Mouse (Mus musculus): ENCODE measurements around the gene Slc6a19. TPM values are rescaled to one million over a fixed set of nuclear protein-coding genes. Genes with fewer than 3 reads are reported as not detected.
"Not testable (repeated sequence)": the region's sequence is repeated elsewhere in the genome, so short reads cannot be mapped to it uniquely, and the experiment has no call there.

Slc6a19 gene
- polyA plus RNA-seq, 1 experiment from 2014 or later = not detected

DNA sequence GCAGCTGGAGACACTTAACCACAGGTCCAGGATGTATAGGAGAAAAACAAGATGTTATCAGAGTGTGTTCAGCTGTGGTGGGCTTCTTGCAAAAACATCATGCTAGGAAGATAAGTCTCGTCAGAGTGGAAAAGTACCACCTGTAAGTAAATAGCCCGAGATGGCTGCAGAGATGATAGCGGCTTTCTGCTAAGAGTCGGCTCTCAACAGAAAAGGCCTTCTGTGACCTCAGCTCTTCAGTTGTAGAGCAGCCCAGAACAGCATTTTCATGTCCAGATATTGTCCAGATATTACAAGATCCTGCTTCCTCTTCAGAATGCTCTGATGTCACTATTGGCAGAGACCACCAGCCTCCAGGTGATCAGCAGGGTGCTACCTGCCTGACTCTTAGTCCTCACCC is 1.2 kb downstream of the Slc6a19 start:
- H3K27me3 ChIP-seq (ENCODE audit: control insufficient read depth, insufficient read depth, low read length); H3K4me1 ChIP-seq (replicated peaks; ENCODE audit: control insufficient read depth, insufficient read depth, low read length); H3K4me2 ChIP-seq (replicated peaks; ENCODE audit: low read depth, low read length); H3K27ac ChIP-seq (ENCODE audit: low read depth, low read length); H3K36me3 ChIP-seq (ENCODE audit: control insufficient read depth, insufficient read depth, low read length); H3K9ac ChIP-seq (ENCODE audit: low read depth, low read length); H3K9me3 ChIP-seq (ENCODE audit: control insufficient read depth, low read length); ATAC-seq (ENCODE audit: low FRiP score); H3K4me3 ChIP-seq (ENCODE audit: low read depth, low read length); DNase-seq (ENCODE audit: low spot score): not testable (repeated sequence)
- 84% methylated on average over 4 of the region's 4 CpGs for WGBS

DNA sequence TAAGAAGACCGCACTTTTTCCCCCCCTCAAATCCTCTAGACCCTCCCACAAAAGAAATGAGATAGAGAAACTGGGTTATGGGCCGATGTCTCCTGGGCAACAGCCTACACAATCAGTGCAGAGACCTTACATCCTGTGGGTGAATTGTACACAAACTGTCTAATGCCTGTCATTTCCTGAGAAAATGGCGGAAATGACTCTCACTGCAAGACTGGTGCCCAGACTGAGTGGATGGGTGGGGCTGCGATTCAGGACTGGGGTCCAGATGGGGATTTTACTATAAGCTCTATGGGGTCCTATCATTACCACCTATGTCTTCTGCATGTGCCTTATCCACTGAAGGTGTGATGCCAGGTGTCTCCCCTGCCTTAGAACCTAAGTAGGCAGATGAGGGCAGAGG is 1.9 kb downstream of the Slc6a19 start:
- Histone ChIP-seq H3K27ac (ENCODE audit: low read depth, low read length) (no peak overlapping the region), H3K9ac (ENCODE audit: low read depth, low read length) (no peak overlapping the region), H3K36me3 (ENCODE audit: control insufficient read depth, insufficient read depth, low read length) (no peaks in the 10 kb centered on the region), H3K4me2 (replicated peaks; ENCODE audit: low read depth, low read length) (no peak overlapping the region), H3K4me1 (replicated peaks; ENCODE audit: control insufficient read depth, insufficient read depth, low read length) (no peaks in the 10 kb centered on the region), H3K27me3 (ENCODE audit: control insufficient read depth, insufficient read depth, low read length) (no peaks in the 10 kb centered on the region), H3K9me3 (ENCODE audit: control insufficient read depth, low read length) (no peaks in the 10 kb centered on the region), H3K4me3 (ENCODE audit: low read depth, low read length) (no peak overlapping the region)
- no peak for ATAC-seq (ENCODE audit: low FRiP score)
- WGBS = 92% methylated on average over 4 of the region's 4 CpGs
- no peak for DNase-seq (ENCODE audit: low spot score)

DNA sequence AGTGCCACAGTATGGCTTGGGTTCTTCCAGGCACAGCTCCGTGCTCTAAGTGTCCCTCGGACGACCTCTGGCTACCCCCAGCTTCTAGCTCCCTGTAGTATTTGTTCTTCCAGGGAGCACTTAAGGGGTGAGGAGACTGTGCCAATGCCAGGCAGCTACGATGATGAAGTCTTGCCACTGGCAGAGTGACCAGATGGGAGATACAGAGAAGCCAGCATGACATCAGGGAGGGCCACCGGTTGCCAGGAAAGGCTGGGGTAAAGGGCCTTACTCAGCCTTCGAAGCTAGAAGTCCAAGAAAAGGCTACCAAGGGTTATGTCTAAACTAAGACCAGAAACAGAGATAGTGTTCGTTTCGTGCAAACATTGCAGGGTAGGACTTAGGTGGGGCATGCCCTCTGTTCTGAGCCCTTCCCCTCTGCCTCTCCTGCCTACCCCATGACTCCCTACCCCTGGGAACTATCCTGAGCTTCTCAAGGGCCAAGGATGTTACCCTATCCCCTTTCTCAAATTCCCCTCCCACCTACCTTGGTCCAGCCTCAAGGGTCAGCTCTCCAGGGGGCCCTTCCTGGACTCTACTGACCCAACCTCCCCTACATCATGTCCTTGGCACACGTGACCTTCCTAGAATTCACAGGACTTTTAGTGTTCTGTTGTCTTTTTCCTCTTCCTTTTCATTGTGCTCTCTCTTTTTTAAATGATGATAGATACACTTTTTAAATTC is 3.3 kb downstream of the Slc6a19 start:
- 86% methylated on average over 9 of the region's 9 CpGs for WGBS

DNA sequence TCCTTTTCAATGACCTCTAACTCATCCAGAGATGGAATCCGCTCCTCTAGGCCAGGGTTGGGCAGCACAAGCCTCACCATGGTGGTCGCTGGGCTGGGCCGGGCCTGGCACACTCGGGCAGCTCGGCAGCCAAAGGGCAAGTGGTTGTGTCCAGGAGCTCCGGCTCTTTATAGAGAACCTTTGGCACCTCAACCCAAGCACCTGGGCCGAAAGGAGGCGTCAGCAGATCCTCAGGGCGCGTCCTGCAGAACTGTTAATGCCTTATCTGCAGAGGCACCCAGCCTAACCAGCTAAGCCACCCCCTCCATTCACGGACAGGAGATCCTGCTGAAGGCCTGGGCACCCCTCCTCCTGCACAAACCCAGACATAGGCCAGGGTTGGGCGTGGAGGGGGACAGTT is 4.1 kb downstream of the Slc6a19 start:
- Histone ChIP-seq H3K9ac (ENCODE audit: low read depth, low read length) (no peak overlapping the region), H3K4me3 (ENCODE audit: low read depth, low read length) (no peak overlapping the region), H3K4me2 (replicated peaks; ENCODE audit: low read depth, low read length) (no peak overlapping the region), H3K9me3 (ENCODE audit: control insufficient read depth, low read length) (no peaks in the 10 kb centered on the region), H3K27me3 (ENCODE audit: control insufficient read depth, insufficient read depth, low read length) (no peaks in the 10 kb centered on the region), H3K27ac (ENCODE audit: low read depth, low read length) (no peak overlapping the region), H3K4me1 (replicated peaks; ENCODE audit: control insufficient read depth, insufficient read depth, low read length) (no peaks in the 10 kb centered on the region), H3K36me3 (ENCODE audit: control insufficient read depth, insufficient read depth, low read length) (no peaks in the 10 kb centered on the region)
- 91% methylated on average over 12 of the region's 12 CpGs for WGBS
- no peak for DNase-seq (ENCODE audit: low spot score)
- ATAC-seq (ENCODE audit: low FRiP score) = no peak

More for the DNA sequence above, 3.3 kb downstream of the Slc6a19 start:
- Histone ChIP-seq H3K27ac (ENCODE audit: low read depth, low read length) (no peak overlapping the region), H3K9ac (ENCODE audit: low read depth, low read length) (no peak overlapping the region), H3K4me2 (replicated peaks; ENCODE audit: low read depth, low read length) (no peak overlapping the region), H3K4me3 (ENCODE audit: low read depth, low read length) (no peak overlapping the region), H3K36me3 (ENCODE audit: control insufficient read depth, insufficient read depth, low read length) (no peaks in the 10 kb centered on the region), H3K9me3 (ENCODE audit: control insufficient read depth, low read length) (no peaks in the 10 kb centered on the region), H3K27me3 (ENCODE audit: control insufficient read depth, insufficient read depth, low read length) (no peaks in the 10 kb centered on the region), H3K4me1 (replicated peaks; ENCODE audit: control insufficient read depth, insufficient read depth, low read length) (no peaks in the 10 kb centered on the region)
- no peak for DNase-seq (ENCODE audit: low spot score)
- no peak for ATAC-seq (ENCODE audit: low FRiP score)

DNA sequence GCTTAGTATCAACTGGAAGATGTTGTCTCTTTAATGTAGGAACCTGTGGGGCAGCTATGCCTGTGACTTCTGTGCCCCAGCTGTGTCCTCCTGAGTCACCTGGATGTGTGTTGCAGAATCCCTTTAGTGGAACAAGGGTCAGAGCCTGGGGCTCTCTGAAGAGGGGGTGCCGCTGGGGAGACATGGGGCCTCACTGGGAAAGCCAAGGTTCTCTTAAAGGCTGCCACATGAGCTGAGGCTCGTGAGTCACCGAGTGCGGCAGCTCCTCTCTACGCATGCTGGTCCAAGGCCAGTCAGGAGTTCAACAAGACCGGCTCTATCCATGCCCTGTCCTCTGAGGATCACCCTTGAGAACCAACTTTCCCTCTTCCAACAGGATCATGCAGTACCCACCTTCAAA is 5.0 kb downstream of the Slc6a19 start:
- Histone ChIP-seq H3K36me3 (ENCODE audit: control insufficient read depth, insufficient read depth, low read length) (no peaks in the 10 kb centered on the region), H3K27ac (ENCODE audit: low read depth, low read length) (no peak overlapping the region), H3K27me3 (ENCODE audit: control insufficient read depth, insufficient read depth, low read length) (no peaks in the 10 kb centered on the region), H3K4me3 (ENCODE audit: low read depth, low read length) (no peak overlapping the region), H3K4me1 (replicated peaks; ENCODE audit: control insufficient read depth, insufficient read depth, low read length) (no peaks in the 10 kb centered on the region), H3K4me2 (replicated peaks; ENCODE audit: low read depth, low read length) (no peak overlapping the region), H3K9ac (ENCODE audit: low read depth, low read length) (no peak overlapping the region), H3K9me3 (ENCODE audit: control insufficient read depth, low read length) (no peaks in the 10 kb centered on the region)
- WGBS = 92% methylated on average over 6 of the region's 6 CpGs
- DNase-seq (ENCODE audit: low spot score) (no peak), ATAC-seq (ENCODE audit: low FRiP score) (no peak)

DNA sequence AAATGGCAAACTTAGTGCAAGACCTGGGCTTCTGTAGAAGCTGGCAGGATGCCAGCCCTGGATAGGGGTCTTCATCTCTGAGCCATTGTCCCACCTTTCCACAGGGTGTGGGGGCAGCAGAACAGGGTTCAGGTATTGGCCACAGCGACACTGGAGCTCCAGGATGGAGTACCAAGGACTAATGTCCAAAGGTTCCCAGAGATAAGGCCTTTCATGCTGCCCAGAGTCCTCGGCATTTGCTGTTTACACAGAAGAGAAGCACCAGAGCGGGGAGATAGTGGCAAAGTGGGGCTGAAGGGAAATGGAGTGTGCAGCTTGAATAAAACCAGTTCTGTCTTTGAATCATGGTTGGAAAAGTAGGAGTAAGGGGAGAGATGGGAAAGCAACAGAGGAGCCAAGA is 8.1 kb downstream of the Slc6a19 start:
- Histone ChIP-seq H3K9ac (ENCODE audit: low read depth, low read length) (no peak overlapping the region), H3K9me3 (ENCODE audit: control insufficient read depth, low read length) (no peaks in the 10 kb centered on the region), H3K4me2 (replicated peaks; ENCODE audit: low read depth, low read length) (no peak overlapping the region), H3K4me1 (replicated peaks; ENCODE audit: control insufficient read depth, insufficient read depth, low read length) (no peaks in the 10 kb centered on the region), H3K36me3 (ENCODE audit: control insufficient read depth, insufficient read depth, low read length) (no peaks in the 10 kb centered on the region), H3K4me3 (ENCODE audit: low read depth, low read length) (no peak overlapping the region), H3K27ac (ENCODE audit: low read depth, low read length) (no peak overlapping the region), H3K27me3 (ENCODE audit: control insufficient read depth, insufficient read depth, low read length) (no peaks in the 10 kb centered on the region)
- no peak for DNase-seq (ENCODE audit: low spot score)
- ATAC-seq (ENCODE audit: low FRiP score) = no peak
- WGBS = 81% methylated on average over 3 of the region's 3 CpGs

DNA sequence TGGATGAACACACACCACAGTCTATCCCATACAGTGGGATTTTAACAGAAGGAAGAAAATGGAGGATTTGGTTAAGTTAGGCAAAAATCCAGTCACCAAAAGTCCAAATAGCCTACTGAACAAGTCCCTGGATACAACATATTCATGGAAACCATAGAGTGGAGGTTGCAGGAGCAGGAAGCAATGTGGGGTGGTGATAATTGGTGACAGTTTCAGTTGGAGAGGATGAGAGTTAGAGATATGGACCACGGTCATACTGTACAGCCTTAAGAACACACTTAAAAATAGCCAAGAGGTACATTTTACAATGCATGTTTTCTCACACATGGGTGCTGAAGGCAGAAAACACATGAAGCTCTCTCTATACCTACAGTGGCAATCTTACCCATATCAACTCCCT is 9.7 kb downstream of the Slc6a19 start:
- Histone ChIP-seq H3K9ac (ENCODE audit: low read depth, low read length) (no peak overlapping the region), H3K4me2 (replicated peaks; ENCODE audit: low read depth, low read length) (no peak overlapping the region), H3K27me3 (ENCODE audit: control insufficient read depth, insufficient read depth, low read length) (no peaks in the 10 kb centered on the region), H3K9me3 (ENCODE audit: control insufficient read depth, low read length) (no peaks in the 10 kb centered on the region), H3K36me3 (ENCODE audit: control insufficient read depth, insufficient read depth, low read length) (no peaks in the 10 kb centered on the region), H3K4me1 (replicated peaks; ENCODE audit: control insufficient read depth, insufficient read depth, low read length) (no peaks in the 10 kb centered on the region), H3K27ac (ENCODE audit: low read depth, low read length) (no peak overlapping the region), H3K4me3 (ENCODE audit: low read depth, low read length) (no peak overlapping the region)
- WGBS = 100% methylated on average over 1 of the region's 1 CpGs
- ATAC-seq (ENCODE audit: low FRiP score) (no peak), DNase-seq (ENCODE audit: low spot score) (no peak)

DNA sequence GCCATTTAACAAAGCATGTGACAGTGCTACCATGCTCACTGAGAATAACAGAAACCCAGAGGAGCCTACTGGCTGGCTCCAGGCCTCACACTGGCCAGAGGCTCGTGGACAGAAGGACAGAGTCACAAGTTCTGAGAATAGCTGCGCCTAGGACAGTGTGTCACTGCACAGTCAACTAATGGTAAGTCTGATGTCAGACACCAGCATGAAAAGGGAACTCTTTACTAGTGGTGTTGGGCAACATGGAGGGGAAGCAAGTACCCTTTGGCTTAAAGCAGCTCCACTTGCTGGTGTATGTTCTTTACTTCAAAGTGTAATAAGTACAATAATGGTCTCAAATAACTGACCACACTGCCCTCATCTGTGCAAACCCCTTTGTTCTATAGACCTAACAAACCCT is 11.3 kb downstream of the Slc6a19 start:
- 63% methylated on average over 2 of the region's 2 CpGs for WGBS
- no peak for ATAC-seq (ENCODE audit: low FRiP score)
- Histone ChIP-seq H3K4me2 (replicated peaks; ENCODE audit: low read depth, low read length) (no peak overlapping the region), H3K27me3 (ENCODE audit: control insufficient read depth, insufficient read depth, low read length) (no peaks in the 10 kb centered on the region), H3K4me1 (replicated peaks; ENCODE audit: control insufficient read depth, insufficient read depth, low read length) (no peaks in the 10 kb centered on the region), H3K4me3 (ENCODE audit: low read depth, low read length) (no peak overlapping the region), H3K36me3 (ENCODE audit: control insufficient read depth, insufficient read depth, low read length) (no peaks in the 10 kb centered on the region), H3K27ac (ENCODE audit: low read depth, low read length) (no peak overlapping the region), H3K9ac (ENCODE audit: low read depth, low read length) (no peak overlapping the region), H3K9me3 (ENCODE audit: control insufficient read depth, low read length) (no peaks in the 10 kb centered on the region)
- no peak for DNase-seq (ENCODE audit: low spot score)

DNA sequence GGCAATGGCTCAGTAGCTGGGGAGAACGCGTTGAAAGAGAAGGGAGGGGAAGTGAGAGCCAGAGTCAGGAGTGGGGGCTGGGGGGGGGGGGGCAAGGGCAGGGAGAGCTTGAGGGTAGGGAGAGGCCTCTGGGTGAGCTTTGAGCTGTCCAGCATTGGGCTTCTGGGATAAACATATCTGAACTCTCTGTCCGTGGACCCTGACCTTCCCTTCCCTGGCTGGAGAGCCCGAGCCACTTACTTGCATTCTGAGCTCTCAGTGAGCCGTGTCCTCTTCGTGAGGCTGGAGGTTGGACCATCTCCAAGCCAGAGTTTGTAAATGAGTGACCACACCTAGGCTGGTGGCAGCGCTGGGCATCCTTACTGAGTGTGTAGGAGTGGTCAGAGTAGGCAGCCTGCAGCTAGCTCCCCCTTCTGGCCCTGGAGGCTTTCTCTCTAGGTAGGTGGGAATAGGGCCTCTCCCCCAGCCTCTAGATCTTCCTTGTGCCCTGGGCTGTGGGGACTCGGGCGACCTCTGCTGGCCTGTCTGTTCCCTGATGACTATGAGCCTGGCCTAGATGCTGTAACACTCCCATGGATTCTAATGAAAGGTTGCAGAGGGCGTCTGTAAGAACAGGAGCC is 12.3 kb downstream of the Slc6a19 start:
- Histone ChIP-seq H3K9me3 (ENCODE audit: control insufficient read depth, low read length) (no peaks in the 10 kb centered on the region), H3K4me3 (ENCODE audit: low read depth, low read length) (no peak overlapping the region), H3K4me2 (replicated peaks; ENCODE audit: low read depth, low read length) (no peak overlapping the region), H3K4me1 (replicated peaks; ENCODE audit: control insufficient read depth, insufficient read depth, low read length) (no peaks in the 10 kb centered on the region), H3K36me3 (ENCODE audit: control insufficient read depth, insufficient read depth, low read length) (no peaks in the 10 kb centered on the region), H3K27ac (ENCODE audit: low read depth, low read length) (no peak overlapping the region), H3K9ac (ENCODE audit: low read depth, low read length) (no peak overlapping the region), H3K27me3 (ENCODE audit: control insufficient read depth, insufficient read depth, low read length) (no peaks in the 10 kb centered on the region)
- DNase-seq (ENCODE audit: low spot score) (peak; percentile 79), ATAC-seq (ENCODE audit: low FRiP score) (peak; percentile 49)
- WGBS = 38% methylated on average over 10 of the region's 10 CpGs

Data from hindbrain, embryonic 11.5 days (tissue).